Mouse (Mus musculus): ENCODE data around the gene Wfikkn1.

The Wfikkn1 gene

GRCm38 (mm10) chr17:25866172-25866571 lies 14.5 kb downstream of the Wfikkn1 start:
- no peak for TF ChIP-seq GATA4 (IDR thresholded peaks at IDR 0.05; ENCODE audit: insufficient replicate concordance, low read length)

GRCm38 (mm10) chr17:25865288-25865687 lies 15.4 kb downstream of the Wfikkn1 start:
- no peak for TF ChIP-seq GATA4 (IDR thresholded peaks at IDR 0.05; ENCODE audit: insufficient replicate concordance, low read length)

- no peak for TF ChIP-seq GATA4 (IDR thresholded peaks at IDR 0.05; ENCODE audit: insufficient replicate concordance, low read length)
These were observed 16.3 kb downstream of the Wfikkn1 start for GRCm38 (mm10) chr17:25864311-25864710.

- TF ChIP-seq GATA4 (IDR thresholded peaks at IDR 0.05; ENCODE audit: insufficient replicate concordance, low read length): no peak
These were observed 17.0 kb downstream of the Wfikkn1 start for GRCm38 (mm10) chr17:25863681-25864080.

GRCm38 (mm10) chr17:25861704-25862612 lies 18.7 kb downstream of the Wfikkn1 start:
- no peak for TF ChIP-seq GATA4 (IDR thresholded peaks at IDR 0.05; ENCODE audit: insufficient replicate concordance, low read length)

GRCm38 (mm10) chr17:25860832-25861703 lies 19.6 kb downstream of the Wfikkn1 start, which contains the start of gene Wdr90:
Wdr90 (minus strand) TSS chr17:25861501.
- no peak; the same call in 1 of the 2 replicates for TF ChIP-seq GATA4 (IDR thresholded peaks at IDR 0.05; ENCODE audit: insufficient replicate concordance, low read length)

GRCm38 (mm10) chr17:25860229-25860628 lies 20.4 kb downstream of the Wfikkn1 start:
- TF ChIP-seq GATA4 (IDR thresholded peaks at IDR 0.05; ENCODE audit: insufficient replicate concordance, low read length): no peak

- TF ChIP-seq GATA4 (IDR thresholded peaks at IDR 0.05; ENCODE audit: insufficient replicate concordance, low read length): no peak
These were observed 36.2 kb downstream of the Wfikkn1 start, which contains the start of gene Rhot2 for GRCm38 (mm10) chr17:25844396-25844901. Rhot2 (minus strand) TSS chr17:25844851.

- no peak for TF ChIP-seq GATA4 (IDR thresholded peaks at IDR 0.05; ENCODE audit: insufficient replicate concordance, low read length)
These were observed 36.8 kb downstream of the Wfikkn1 start for GRCm38 (mm10) chr17:25843636-25844395.

GRCm38 (mm10) chr17:25843122-25843521 lies 37.5 kb downstream of the Wfikkn1 start:
- no peak for TF ChIP-seq GATA4 (IDR thresholded peaks at IDR 0.05; ENCODE audit: insufficient replicate concordance, low read length)

GRCm38 (mm10) chr17:25842509-25842908 lies 38.1 kb downstream of the Wfikkn1 start:
- no peak for TF ChIP-seq GATA4 (IDR thresholded peaks at IDR 0.05; ENCODE audit: insufficient replicate concordance, low read length)

- TF ChIP-seq GATA4 (IDR thresholded peaks at IDR 0.05; ENCODE audit: insufficient replicate concordance, low read length): no peak
These were observed 39.4 kb downstream of the Wfikkn1 start, which contains the start of gene Gm20683 for GRCm38 (mm10) chr17:25841117-25841880. Gm20683 (minus strand) TSS chr17:25841763.

GRCm38 (mm10) chr17:25840519-25840918 lies 40.1 kb downstream of the Wfikkn1 start:
- TF ChIP-seq GATA4 (IDR thresholded peaks at IDR 0.05; ENCODE audit: insufficient replicate concordance, low read length): no peak
